Mouse (Mus musculus) testis, adult 2 months (tissue): ENCODE data around the gene Ncapd3.

Experiments
- CTCF ChIP-seq: fragments of 200-500 bp; IDR thresholded peaks from 2 replicates; pipeline ENCODE4 v1.5.1; 2012; ENCODE audit warnings: low read depth, mild to moderate bottlenecking, inconsistent platforms, low read length, moderate library complexity; ENCODE audit not compliant: control insufficient read depth, insufficient read depth, insufficient replicate concordance
- POLR2A ChIP-seq: fragments of 200-500 bp; IDR thresholded peaks from 2 replicates; pipeline ENCODE4 v1.6.1; 2012; ENCODE audit warnings: low read depth, mild to moderate bottlenecking, inconsistent platforms, low read length, moderate library complexity; ENCODE audit not compliant: control insufficient read depth

GRCm38 (mm10) chr9:26998669-26999460 is 31.1 kb upstream of the Ncapd3 start:
- no peak for TF ChIP-seq POLR2A
- no peak for TF ChIP-seq CTCF
